Mouse (Mus musculus) retina, postnatal 1 day (tissue): ENCODE results near the gene G6pc3.

ENCODE experiments used
- DNase-seq: peaks from one replicate; pipeline ENCODE4 v3.0.0-alpha.2; 2012

Gene G6pc3

GRCm38 (mm10) chr11:102219247-102219993 is 30.0 kb downstream of the G6pc3 start:
- DNase-seq, result no peak

GRCm38 (mm10) chr11:102219994-102220346 is 30.6 kb downstream of the G6pc3 start:
- DNase-seq, result peak; percentile 53

GRCm38 (mm10) chr11:102220451-102220850 is 31.0 kb downstream of the G6pc3 start:
- peak; percentile 26 for DNase-seq

GRCm38 (mm10) chr11:102221243-102221953 is 32.0 kb downstream of the G6pc3 start:
- no peak for DNase-seq

GRCm38 (mm10) chr11:102221954-102222351 is 32.5 kb downstream of the G6pc3 start:
- peak; percentile 88 for DNase-seq

- DNase-seq, result peak; percentile 85
These were observed 33.7 kb downstream of the G6pc3 start for GRCm38 (mm10) chr11:102223166-102223565.

- peak; percentile 40 for DNase-seq
These were observed 35.3 kb downstream of the G6pc3 start for GRCm38 (mm10) chr11:102224686-102225085.

GRCm38 (mm10) chr11:102225221-102225620 is 35.8 kb downstream of the G6pc3 start:
- no peak for DNase-seq

GRCm38 (mm10) chr11:102226067-102226978 is 36.9 kb downstream of the G6pc3 start:
- DNase-seq, result no peak

GRCm38 (mm10) chr11:102227270-102228190 is 38.1 kb downstream of the G6pc3 start:
- DNase-seq, result peak; percentile 72

GRCm38 (mm10) chr11:102228191-102228545 is 38.7 kb downstream of the G6pc3 start:
- DNase-seq, result no peak

- DNase-seq, result peak; percentile 25
These were observed 39.3 kb downstream of the G6pc3 start for GRCm38 (mm10) chr11:102228646-102229268.

GRCm38 (mm10) chr11:102229331-102229953 is 40.0 kb downstream of the G6pc3 start:
- peak; percentile 49 for DNase-seq

GRCm38 (mm10) chr11:102230006-102230741 is 40.8 kb downstream of the G6pc3 start, which contains the start of gene Hdac5:
Hdac5 (minus strand) TSS chr11:102230166.
- peak; percentile 99 for DNase-seq

- no peak for DNase-seq
These were observed 46.6 kb downstream of the G6pc3 start for GRCm38 (mm10) chr11:102236022-102236421.

- no peak for DNase-seq
These were observed 51.2 kb downstream of the G6pc3 start for GRCm38 (mm10) chr11:102240636-102241035.

GRCm38 (mm10) chr11:102241246-102241645 is 51.8 kb downstream of the G6pc3 start:
- no peak for DNase-seq

GRCm38 (mm10) chr11:102241874-102242273 is 52.5 kb downstream of the G6pc3 start:
- DNase-seq, result no peak
